Mouse (Mus musculus) midbrain, embryonic 10.5 days (tissue): ENCODE data around the gene Prl2c3. TPM values are rescaled to one million over a fixed set of nuclear protein-coding genes. Genes with fewer than 3 reads are reported as not detected.

Experiments
- polyA plus RNA-seq: library from polyadenylated mRNA; unstranded; fragments of >200 nt; fragmentation: Nextera tagmentation; extraction: Ambion mirVana; gene quantifications from 2 replicates; pipeline ENCODE4 v1.2.1, GENCODE M21; 2016

Prl2c3 gene
- polyA plus RNA-seq, 1 experiment from 2014 or later = not detected

Other genes starting within 250 kb of the Prl2c3 start
- 9.5 and 11.7 TPM in 2 replicates for gene Ero1lb, start 234.2 kb downstream of the Prl2c3 start, polyA plus RNA-seq
- not detected in 2 replicates for gene Prl2c2, start 205.3 kb upstream of the Prl2c3 start, polyA plus RNA-seq